Comparison of ENCODE assay signal across 8 mouse cellular contexts in the genomic region with DNA sequence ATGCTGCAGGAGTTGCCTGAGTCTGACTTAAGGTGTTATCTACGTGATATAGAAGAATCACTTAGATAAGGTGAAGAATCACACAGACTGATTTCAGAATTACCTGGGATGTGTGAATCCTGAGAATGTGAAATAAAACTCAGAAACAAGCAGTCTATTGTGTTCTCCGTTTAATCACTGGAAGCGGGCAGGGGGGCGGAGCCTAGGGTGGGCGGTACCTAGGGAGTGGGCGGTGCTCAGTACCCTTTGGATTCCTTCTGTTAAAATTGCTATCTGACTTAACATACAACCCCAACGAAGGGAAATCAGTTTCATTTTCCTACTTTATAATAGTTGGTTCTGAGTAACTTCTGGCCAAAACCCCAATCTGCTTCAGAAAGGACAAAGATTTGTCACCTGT. TPM values are rescaled to one million over a fixed set of nuclear protein-coding genes. Genes with fewer than 3 reads are reported as not detected.
DNase-seq lines count a peak whose midpoint lies in the region; ATAC-seq and TF ChIP-seq lines count a peak whose summit lies in the region.

No protein-coding gene starts in this region.

- 17% methylated on average over 7 of the region's 7 CpGs for WGBS in thymus, adult 2 months
- WGBS in embryonic facial prominence, embryonic 13.5 days: 5% methylated on average over 7 of the region's 7 CpGs
- 13% methylated on average over 7 of the region's 7 CpGs for WGBS in hindbrain, embryonic 16.5 days
- 9% methylated on average over 7 of the region's 7 CpGs for WGBS in liver, embryonic 14.5 days (ENCODE audit: insufficient replicate concordance)
- WGBS in small intestine, adult 2 months: 6% methylated on average over 7 of the region's 7 CpGs

- H3K36me3 ChIP-seq in thymus, adult 2 months (ENCODE audit: control insufficient read depth, insufficient read depth, low read length): no peaks in the 10 kb centered on the region
- H3K36me3 ChIP-seq in embryonic facial prominence, embryonic 13.5 days: no peaks in the 10 kb centered on the region
- no peaks in the 10 kb centered on the region for H3K36me3 ChIP-seq in hindbrain, embryonic 16.5 days (ENCODE audit: control insufficient read depth, insufficient read depth, low read length)
- H3K36me3 ChIP-seq in liver, embryonic 14.5 days (replicated peaks; ENCODE audit: control insufficient read depth, insufficient read depth, low read depth): no peaks in the 10 kb centered on the region
- H3K36me3 ChIP-seq in small intestine, adult 2 months (ENCODE audit: control insufficient read depth, insufficient read depth, low read length): no peaks in the 10 kb centered on the region

- no peaks in the 10 kb centered on the region for H3K9me3 ChIP-seq in embryonic facial prominence, embryonic 13.5 days
- H3K9me3 ChIP-seq in hindbrain, embryonic 16.5 days (ENCODE audit: control insufficient read depth, low read length): no peaks in the 10 kb centered on the region
- no peaks in the 10 kb centered on the region for H3K9me3 ChIP-seq in liver, embryonic 14.5 days (ENCODE audit: control insufficient read depth, low read length)

- no peak for TF ChIP-seq EP300 in liver, embryonic 14.5 days (IDR thresholded peaks at IDR 0.05; ENCODE audit: low read depth)

- no peaks in the 10 kb centered on the region for H3K27me3 ChIP-seq in thymus, adult 2 months (ENCODE audit: control insufficient read depth, insufficient read depth, low read length)
- H3K27me3 ChIP-seq in embryonic facial prominence, embryonic 13.5 days: peaks cover 9% of the 10 kb centered on the region
- H3K27me3 ChIP-seq in hindbrain, embryonic 16.5 days (replicated peaks; ENCODE audit: control insufficient read depth, insufficient read depth, low read length): peaks cover 5% of the 10 kb centered on the region; the same call in 1 of the 2 replicates
- H3K27me3 ChIP-seq in liver, embryonic 14.5 days (ENCODE audit: control insufficient read depth, insufficient read depth, low read length): no peaks in the 10 kb centered on the region
- H3K27me3 ChIP-seq in small intestine, adult 2 months (ENCODE audit: control insufficient read depth, insufficient read depth, low read length): no peaks in the 10 kb centered on the region

- no peak for TF ChIP-seq CTCF in thymus, adult 2 months (IDR thresholded peaks at IDR 0.05; ENCODE audit: borderline replicate concordance, control insufficient read depth, extremely low read depth, insufficient read depth, low read length, poor library complexity)
- no peak for TF ChIP-seq CTCF in liver, embryonic 14.5 days (IDR thresholded peaks at IDR 0.05; ENCODE audit: low read depth)
- TF ChIP-seq CTCF in small intestine, adult 2 months (IDR thresholded peaks at IDR 0.05; ENCODE audit: extremely low read depth, insufficient read length, insufficient replicate concordance, low read depth, low read length): no peak

- H3K4me3 ChIP-seq in thymus, adult 2 months (ENCODE audit: control insufficient read depth, insufficient read depth, low read length): no peak overlapping the region
- H3K4me3 ChIP-seq in embryonic facial prominence, embryonic 13.5 days: peak overlapping the region; percentile 14
- H3K4me3 ChIP-seq in hindbrain, embryonic 16.5 days (ENCODE audit: low read length): no peak overlapping the region
- peak overlapping the region; percentile 4 to 19; a peak in 2 of 4 replicates for H3K4me3 ChIP-seq in liver, embryonic 14.5 days (ENCODE audit: insufficient read depth in 1 of 2, low read depth in 2 of 2, low read length in 2 of 2)
- peak overlapping the region; percentile 40; the same call in 1 of the 2 replicates for H3K4me3 ChIP-seq in small intestine, adult 2 months (ENCODE audit: low read depth, low read length)

- TF ChIP-seq POLR2A in thymus, adult 2 months (IDR thresholded peaks at IDR 0.05; ENCODE audit: control insufficient read depth, extremely low read depth, insufficient read depth, low read length, poor library complexity): no peak
- no peak for TF ChIP-seq POLR2A in small intestine, adult 2 months (IDR thresholded peaks at IDR 0.05; ENCODE audit: low read depth, low read length)

- H3K27ac ChIP-seq in thymus, adult 2 months (ENCODE audit: control insufficient read depth, insufficient read depth, low read length): no peak overlapping the region
- no peak overlapping the region for H3K27ac ChIP-seq in embryonic facial prominence, embryonic 13.5 days
- no peak overlapping the region for H3K27ac ChIP-seq in hindbrain, embryonic 16.5 days (ENCODE audit: low read depth, low read length)
- no peak overlapping the region for H3K27ac ChIP-seq in liver, embryonic 14.5 days
- no peak overlapping the region for H3K27ac ChIP-seq in small intestine, adult 2 months (ENCODE audit: insufficient read depth, low read depth, low read length)

- H3K4me1 ChIP-seq in thymus, adult 2 months (replicated peaks; ENCODE audit: control insufficient read depth, insufficient read depth, low read length): peaks cover 11% of the 10 kb centered on the region
- H3K4me1 ChIP-seq in embryonic facial prominence, embryonic 13.5 days: peaks cover 11% of the 10 kb centered on the region
- no peaks in the 10 kb centered on the region; the same call in 1 of the 2 replicates for H3K4me1 ChIP-seq in hindbrain, embryonic 16.5 days (ENCODE audit: control insufficient read depth, insufficient read depth, low read depth, low read length)
- H3K4me1 ChIP-seq in liver, embryonic 14.5 days (replicated peaks; ENCODE audit: control insufficient read depth in 2 of 2, insufficient read depth in 2 of 2, low read length in 1 of 2): peaks cover 35 to 45% of the 10 kb centered on the region in 2 experiments
- peaks cover 4% of the 10 kb centered on the region; the same call in 1 of the 2 replicates for H3K4me1 ChIP-seq in small intestine, adult 2 months (ENCODE audit: control insufficient read depth, insufficient read depth, insufficient read length, low read length)

- ATAC-seq in embryonic facial prominence, embryonic 13.5 days (ENCODE audit: insufficient number of reproducible peaks, insufficient read depth, low FRiP score, low TSS enrichment, low read depth): no peak
- ATAC-seq in hindbrain, embryonic 16.5 days: no peak
- no peak for ATAC-seq in liver, embryonic 14.5 days (ENCODE audit: insufficient read depth)

- peak; percentile 65 for DNase-seq in thymus, adult 2 months
- no peak for DNase-seq in thymus, adult 18-20 months
- DNase-seq in liver, embryonic 14.5 days (ENCODE audit: low read depth in 3 of 3, low spot score in 3 of 3): no peak
- DNase-seq in layer of hippocampus, postnatal 36 days: no peak
- no peak for DNase-seq in MN1 (ENCODE audit: low spot score)

- H3K4me2 ChIP-seq in embryonic facial prominence, embryonic 13.5 days: peak overlapping the region; percentile 45
- 0 out of 2 replicates have a peak overlapping the region, but pooled peaks have one; percentile 21 for H3K4me2 ChIP-seq in hindbrain, embryonic 16.5 days (ENCODE audit: low read length)
- peak overlapping the region; percentile 64 for H3K4me2 ChIP-seq in liver, embryonic 14.5 days (ENCODE audit: low read depth)

- H3K9ac ChIP-seq in embryonic facial prominence, embryonic 13.5 days: peak overlapping the region; percentile 32; the same call in 1 of the 2 replicates
- H3K9ac ChIP-seq in hindbrain, embryonic 16.5 days (ENCODE audit: low read depth, low read length): no peak overlapping the region
- no peak overlapping the region for H3K9ac ChIP-seq in liver, embryonic 14.5 days (replicated peaks)

RNA-seq across cellular contexts. Expression of a gene that starts 2.2 kb away (rescaled TPM):
- polyA plus RNA-seq in thymus, adult 2 months (2012; rRNA removed): 35.2 and 39.9 TPM in 2 replicates
- polyA plus RNA-seq in embryonic facial prominence, embryonic 13.5 days (2015; fragmentation: Nextera tagmentation; extraction: Ambion mirVana): 9.4 and 11.3 TPM in 2 replicates
- polyA plus RNA-seq in hindbrain, embryonic 16.5 days (2015; fragmentation: Nextera tagmentation; extraction: Ambion mirVana): 17.7 and 22.2 TPM in 2 replicates
- 15.9 and 18.2 TPM in 2 replicates for polyA plus RNA-seq in liver, embryonic 14.5 days (2012; rRNA removed)
- 19.9 and 21.7 TPM in 2 replicates for polyA plus RNA-seq in liver, embryonic 14.5 days (2014; fragmentation: Nextera tagmentation; extraction: Ambion mirVana)
- polyA plus RNA-seq in small intestine, adult 2 months (2012; rRNA removed): 16.1 and 24.7 TPM in 2 replicates
- total RNA-seq in layer of hippocampus, postnatal 36 days (2021): 10 to 100 TPM; 18.8 to 21.0 TPM

Comparison
In these comparisons a context has a peak if more than half of its experiments do, and no peak if none do; other contexts are left out.
1. H3K4me3 ChIP-seq: peak in embryonic facial prominence, embryonic 13.5 days (single experiment), liver, embryonic 14.5 days (2 of 2) and small intestine, adult 2 months (single experiment); none in thymus, adult 2 months (single experiment) and hindbrain, embryonic 16.5 days (single experiment).
2. Peak in every context shown above with its lines, with median percentiles within 50 percentile points of each other: H3K4me2 ChIP-seq.